Mouse (Mus musculus) gastrocnemius, adult 2 months (tissue): ENCODE measurements around the gene Ptpdc1. TPM values are rescaled to one million over a fixed set of nuclear protein-coding genes. Genes with fewer than 3 reads are reported as not detected.

Source experiments
- DNase-seq: peaks from one replicate; pipeline ENCODE4 v3.0.0; 2022
- H3K27ac ChIP-seq: fragments of 200-600 bp; 2 replicates; pipeline ENCODE4 v1.8.1; 2022; ENCODE audit warnings: mild to moderate bottlenecking
- H3K4me3 ChIP-seq: fragments of 200-600 bp; 2 replicates; pipeline ENCODE4 v1.8.1; 2022; ENCODE audit warnings: mild to moderate bottlenecking, moderate library complexity
- CTCF ChIP-seq: fragments of 200-600 bp; IDR thresholded peaks from 2 replicates; pipeline ENCODE4 v1.8.1; 2022; ENCODE audit warnings: antibody characterized with exemption, mild to moderate bottlenecking, moderate library complexity
- intact Hi-C: fragments of 180-260 bp; cut with DNase I; formaldehyde crosslinking; loops from one replicate; pipeline ENCODE4 v1.15.1; 2025
- total RNA-seq, 2 experiments: library from RNA; stranded (reverse); gene quantifications; 2 replicates each; pipeline ENCODE4 v1.2.3; 2021

The Ptpdc1 gene
- total RNA-seq, 2 experiments from 2014 or later, result 3.2 to 4.7 TPM

GRCm38 (mm10) chr13:48662431-48663143 lies 37.1 kb upstream of the Ptpdc1 start, which contains the start of gene Barx1:
TSS of gene Barx1 (plus strand) at chr13:48662998.
- no peak within 1 kb of the TSS for H3K27ac ChIP-seq
- DNase-seq, result no peak
- peak within 1 kb of the TSS; percentile 53 for H3K4me3 ChIP-seq
- TF ChIP-seq CTCF, result no peak
- intact Hi-C loops, result no loop called here

DNA sequence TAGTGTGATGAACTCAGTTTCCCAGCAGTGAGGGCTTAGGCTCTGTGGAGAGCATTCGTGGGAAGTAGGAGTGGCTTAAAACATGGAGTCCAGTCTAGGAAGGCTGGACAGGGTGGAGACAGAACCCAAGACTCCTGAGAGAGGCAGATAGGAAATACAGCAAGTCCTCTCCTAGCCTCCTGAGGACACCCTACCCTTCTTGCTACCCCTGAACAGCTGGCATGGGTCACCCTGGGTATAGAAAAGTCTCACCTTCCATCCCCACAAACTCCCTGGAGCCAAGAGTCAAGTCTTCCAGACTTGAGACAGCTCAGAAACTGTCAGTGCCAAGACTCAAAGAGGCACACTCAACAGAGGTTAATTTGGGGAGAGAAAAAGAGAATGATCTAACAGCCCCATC lies 36.1 kb upstream of the Ptpdc1 start:
- Histone ChIP-seq H3K4me3 (no peak overlapping the region), H3K27ac (no peak overlapping the region)
- DNase-seq, result no peak
- intact Hi-C loops, result no loop called here
- no peak for TF ChIP-seq CTCF

DNA sequence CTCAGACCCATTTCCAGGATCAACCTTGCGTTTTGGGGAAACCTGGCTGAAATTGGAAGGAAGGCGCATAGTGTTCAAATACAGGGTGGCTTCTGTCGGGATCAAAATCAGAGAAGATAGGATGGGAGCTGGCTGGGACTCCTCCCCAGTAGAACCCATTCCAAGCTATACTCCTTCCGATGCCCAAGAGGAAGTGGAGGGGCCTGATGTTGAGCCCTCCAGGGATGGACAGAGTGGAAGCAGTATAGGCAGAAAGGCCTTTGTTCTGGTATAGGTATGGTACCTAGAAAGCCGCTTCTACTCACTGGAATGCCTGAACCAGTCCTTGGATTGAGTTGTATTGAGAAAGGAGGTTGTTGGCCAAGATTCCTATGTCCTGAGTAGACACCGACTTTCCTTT lies 35.3 kb upstream of the Ptpdc1 start:
- no peak overlapping the region for H3K4me3 ChIP-seq
- intact Hi-C loops, result no loop called here
- no peak overlapping the region for H3K27ac ChIP-seq
- DNase-seq, result no peak
- TF ChIP-seq CTCF, result no peak

GRCm38 (mm10) chr13:48660221-48660734 lies 34.8 kb upstream of the Ptpdc1 start:
- Histone ChIP-seq H3K4me3 (no peak overlapping the region), H3K27ac (no peak overlapping the region)
- intact Hi-C loops, result no loop called here
- DNase-seq, result no peak
- no peak for TF ChIP-seq CTCF

GRCm38 (mm10) chr13:48659254-48660220 lies 34.1 kb upstream of the Ptpdc1 start:
- peak overlapping the region; percentile 61 for H3K4me3 ChIP-seq
- peak; percentile 30 for DNase-seq
- no peak for TF ChIP-seq CTCF
- H3K27ac ChIP-seq, result no peak overlapping the region
- intact Hi-C loops, result loop anchor here (5.0 kb wide), 1 partner anchor 338 kb away; no protein-coding TSS in a partner anchor

GRCm38 (mm10) chr13:48658588-48659253 lies 33.3 kb upstream of the Ptpdc1 start:
- Histone ChIP-seq H3K4me3 (peak overlapping the region; percentile 61), H3K27ac (no peak overlapping the region)
- TF ChIP-seq CTCF, result no peak
- intact Hi-C loops, result loop anchor here (5.0 kb wide), 1 partner anchor 339 kb away; no protein-coding TSS in a partner anchor
- peak; percentile 33 for DNase-seq

DNA sequence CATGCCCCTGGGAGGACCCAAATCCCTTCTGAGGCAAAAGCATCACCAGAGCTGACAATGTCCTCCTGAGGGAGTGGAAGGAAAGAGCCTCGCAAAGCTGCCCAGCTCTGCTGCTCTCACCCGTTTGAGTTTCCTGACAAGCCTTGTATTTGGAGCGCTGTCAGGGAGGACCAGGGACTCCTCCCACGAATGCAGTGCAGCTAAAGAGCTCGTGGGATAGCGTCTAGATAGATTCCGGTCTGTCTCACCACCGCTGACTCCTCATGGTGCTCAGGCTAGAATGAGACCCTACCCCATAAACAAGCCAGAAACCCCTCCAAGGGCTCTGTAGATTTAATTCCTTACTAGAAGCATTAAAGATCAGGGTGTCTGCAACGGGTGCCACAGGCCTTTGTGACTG lies 32.3 kb upstream of the Ptpdc1 start:
- DNase-seq, result no peak
- intact Hi-C loops, result loop anchor here (5.0 kb wide), 1 partner anchor 340 kb away; no protein-coding TSS in a partner anchor
- Histone ChIP-seq H3K4me3 (no peak overlapping the region), H3K27ac (no peak overlapping the region)
- TF ChIP-seq CTCF, result no peak

GRCm38 (mm10) chr13:48655637-48656036 lies 30.2 kb upstream of the Ptpdc1 start:
- intact Hi-C loops, result loop anchor here (1.0 to 5.0 kb wide), 2 partner anchors 77 to 342 kb away; no protein-coding TSS in a partner anchor
- Histone ChIP-seq H3K27ac (no peak overlapping the region), H3K4me3 (no peak overlapping the region; the same call in 1 of the 2 replicates)
- peak; percentile 36 for DNase-seq
- peak; percentile 77 for TF ChIP-seq CTCF

DNA sequence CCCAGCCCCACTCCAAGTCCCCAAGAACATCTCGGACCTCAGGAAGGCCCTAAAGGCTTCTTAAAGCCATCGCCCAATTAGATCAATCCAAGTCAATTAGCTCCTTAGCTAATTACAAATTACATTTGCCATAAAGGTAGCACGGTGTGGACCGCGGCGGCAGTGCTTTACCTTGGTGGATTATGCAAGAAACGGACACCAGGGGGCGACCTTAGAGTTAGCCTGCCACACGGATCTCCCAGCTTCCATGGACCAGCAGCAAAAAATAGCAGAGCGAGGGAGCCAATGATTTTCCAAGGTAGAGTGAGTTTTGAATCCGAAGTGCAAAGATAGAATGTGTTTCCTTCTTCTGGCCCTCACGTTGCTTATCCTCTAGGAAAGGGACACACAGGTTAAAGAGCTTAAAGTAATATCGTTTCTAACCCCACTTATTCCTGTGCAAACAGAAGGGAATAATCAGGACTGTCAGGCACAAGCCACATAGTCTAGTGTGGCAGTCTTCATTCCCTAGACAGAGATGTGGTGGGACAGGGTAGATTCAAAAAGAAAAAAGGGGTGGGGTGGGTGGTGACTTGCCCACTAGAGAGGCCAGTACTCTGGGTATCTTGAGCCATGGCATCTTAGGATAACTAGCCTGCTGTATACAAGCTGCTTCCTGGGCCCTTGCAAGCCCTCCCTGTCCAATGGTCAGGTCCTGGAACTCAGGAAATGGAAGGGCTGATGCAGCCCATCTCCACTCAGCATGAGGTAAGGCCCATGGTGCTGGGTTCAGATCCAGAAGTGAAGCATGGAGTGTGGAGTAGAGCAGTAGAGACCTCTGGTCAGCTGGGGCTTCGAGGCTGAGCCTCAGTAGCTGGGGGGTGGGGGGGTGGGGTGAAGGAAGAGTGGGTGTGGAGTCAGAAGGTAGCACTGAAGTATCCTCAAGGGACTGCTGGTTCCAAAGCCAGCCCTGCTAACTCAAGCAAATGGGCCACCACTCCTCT lies 28.6 kb upstream of the Ptpdc1 start:
- DNase-seq, result peak; percentile 73
- no peak overlapping the region for H3K4me3 ChIP-seq
- TF ChIP-seq CTCF, result peak; percentile 81
- H3K27ac ChIP-seq, result no peak overlapping the region
- intact Hi-C loops, result loop anchor here (1.0 kb wide), 1 partner anchor 146 kb away; no protein-coding TSS in a partner anchor

DNA sequence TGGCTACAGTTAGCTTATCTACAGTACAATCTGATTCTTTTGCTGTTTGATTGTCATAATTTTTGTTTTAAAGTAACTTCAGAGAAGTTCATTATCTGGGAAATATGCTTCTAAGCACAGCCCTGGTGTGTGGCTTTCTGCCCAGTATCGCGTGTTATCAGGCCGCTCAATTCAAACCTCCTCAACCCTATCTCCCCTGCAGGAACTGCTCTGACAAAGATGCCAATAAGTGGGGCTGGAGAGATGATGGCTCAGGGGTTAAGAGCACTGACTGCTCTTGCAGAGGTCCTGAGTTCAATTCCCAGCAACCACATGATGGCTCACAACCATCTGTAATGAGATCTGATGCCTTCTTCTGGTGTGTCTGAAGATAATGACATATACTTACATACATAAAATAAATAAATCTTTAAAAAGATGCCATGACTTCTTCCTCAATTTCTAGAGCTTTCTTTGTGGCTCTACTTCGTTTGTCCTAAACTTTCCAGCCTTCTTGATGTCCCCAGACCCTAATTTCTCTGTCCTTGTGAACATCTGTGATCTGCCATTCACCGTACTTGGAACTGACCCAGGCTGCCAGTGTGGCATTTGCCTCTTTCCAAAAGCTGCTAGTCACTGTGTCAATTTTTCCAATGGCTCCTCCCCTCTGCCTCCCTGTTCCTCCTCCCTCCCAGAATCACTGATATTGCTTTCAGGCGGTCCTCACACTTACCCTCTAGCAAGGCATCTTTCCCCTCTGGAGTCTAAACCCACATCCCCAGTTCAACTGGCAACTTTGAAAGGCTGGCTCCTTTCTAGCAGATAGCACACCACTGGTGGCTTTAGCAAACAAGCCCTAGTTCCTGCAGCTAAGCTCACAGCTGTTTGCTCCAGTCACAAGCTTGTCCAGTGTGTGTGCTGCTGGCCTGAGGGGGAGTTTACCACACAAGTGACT lies 25.9 kb upstream of the Ptpdc1 start:
- DNase-seq, result peak; percentile 33
- no peak overlapping the region for H3K4me3 ChIP-seq
- intact Hi-C loops, result loop anchor here (2.0 kb wide), 1 partner anchor 521 kb away; no protein-coding TSS in a partner anchor
- TF ChIP-seq CTCF, result no peak
- H3K27ac ChIP-seq, result no peak overlapping the region
